Mouse (Mus musculus): ENCODE data around the gene Fkbp8. TPM values are rescaled to one million over a fixed set of nuclear protein-coding genes. Genes with fewer than 3 reads are reported as not detected.
A peak's percentile ranks its signal among the peaks of the same experiment; 100 is the strongest.

Gene Fkbp8
- polyA plus RNA-seq, 1 experiment from 2014 or later, result 103 TPM

DNA sequence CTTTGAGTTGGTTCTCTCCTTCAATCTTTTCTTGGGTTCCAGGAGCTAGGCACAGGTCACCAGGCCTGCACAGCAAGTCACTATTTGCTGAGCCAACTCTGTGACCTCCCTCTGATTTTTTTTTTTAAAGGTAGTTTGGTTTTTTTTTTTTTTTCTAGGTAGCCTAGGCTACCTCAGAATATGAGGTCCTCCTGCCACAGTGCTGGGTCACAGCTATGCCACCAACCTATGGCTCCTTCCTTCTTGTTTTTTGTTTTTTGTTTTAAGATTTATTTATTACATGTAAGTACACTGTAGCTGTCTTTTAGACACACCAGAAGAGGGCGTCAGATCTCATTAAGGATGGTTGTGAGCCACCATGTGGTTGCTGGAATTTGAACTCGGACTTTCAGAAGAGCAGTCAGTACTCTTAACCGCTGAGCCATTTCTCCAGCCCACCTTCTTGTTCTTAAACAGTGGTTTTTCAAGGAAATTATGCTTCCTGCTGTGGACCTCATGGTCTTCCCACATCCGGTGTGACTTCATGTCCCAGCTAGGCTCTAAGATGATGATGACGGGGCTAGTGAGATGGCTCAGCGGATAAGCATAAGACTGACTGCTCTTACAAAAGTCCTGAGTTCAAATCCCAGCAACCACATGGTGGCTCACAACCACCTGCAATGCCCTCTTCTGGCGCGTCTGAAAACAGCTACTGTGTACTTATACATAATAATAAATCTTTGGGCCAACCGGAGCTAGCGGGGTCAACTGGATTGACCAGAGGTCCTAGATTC, 22.1 kb downstream of the Fkbp8 start:
- 35% methylated on average over 10 of the region's 10 CpGs for WGBS (ENCODE audit: missing documents)
- Histone ChIP-seq H3K36me3 (ENCODE audit: inconsistent target) (no peaks in the 10 kb centered on the region), H3K4me3 (ENCODE audit: inconsistent target) (no peak overlapping the region), H3K79me2 (ENCODE audit: inconsistent target) (peaks cover 100% of the 10 kb centered on the region), H3K27ac (peak overlapping the region; percentile 92)

- peak overlapping the region; percentile 92 for H3K27ac ChIP-seq
- H3K4me3 ChIP-seq (ENCODE audit: inconsistent target), result no peak overlapping the region
- peaks cover 100% of the 10 kb centered on the region for H3K79me2 ChIP-seq (ENCODE audit: inconsistent target)
- H3K36me3 ChIP-seq (ENCODE audit: inconsistent target), result no peaks in the 10 kb centered on the region
- WGBS (ENCODE audit: missing documents), result 19% methylated on average over 3 of the region's 3 CpGs
Measured at GRCm38 (mm10) chr8:70551558-70552161, 24.1 kb downstream of the Fkbp8 start.

DNA sequence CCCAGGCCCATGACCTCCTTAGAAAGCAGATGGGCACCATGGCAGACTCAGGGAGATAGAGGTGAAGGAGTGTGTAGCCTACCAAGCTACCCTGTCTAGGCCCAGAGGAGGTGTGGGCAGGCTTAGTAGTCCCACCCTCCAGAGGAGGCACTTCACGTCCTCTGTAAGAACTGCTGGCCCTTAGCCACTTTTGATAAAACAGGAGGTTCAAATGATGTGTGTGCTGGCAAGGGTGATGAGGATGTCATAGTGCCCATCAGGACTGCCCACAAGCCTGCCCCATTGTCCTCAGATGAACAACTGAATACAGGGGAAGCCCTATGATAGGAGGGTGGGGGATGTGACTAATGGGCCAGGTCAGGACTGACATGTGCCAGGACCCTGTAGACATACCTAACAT, 25.3 kb downstream of the Fkbp8 start:
- Histone ChIP-seq H3K36me3 (ENCODE audit: inconsistent target) (no peaks in the 10 kb centered on the region), H3K4me3 (ENCODE audit: inconsistent target) (no peak overlapping the region), H3K79me2 (ENCODE audit: inconsistent target) (peaks cover 100% of the 10 kb centered on the region), H3K27ac (peak overlapping the region; percentile 92; the same call in 1 of the 2 replicates)
- WGBS (ENCODE audit: missing documents), result 90% methylated on average over 1 of the region's 1 CpGs

DNA sequence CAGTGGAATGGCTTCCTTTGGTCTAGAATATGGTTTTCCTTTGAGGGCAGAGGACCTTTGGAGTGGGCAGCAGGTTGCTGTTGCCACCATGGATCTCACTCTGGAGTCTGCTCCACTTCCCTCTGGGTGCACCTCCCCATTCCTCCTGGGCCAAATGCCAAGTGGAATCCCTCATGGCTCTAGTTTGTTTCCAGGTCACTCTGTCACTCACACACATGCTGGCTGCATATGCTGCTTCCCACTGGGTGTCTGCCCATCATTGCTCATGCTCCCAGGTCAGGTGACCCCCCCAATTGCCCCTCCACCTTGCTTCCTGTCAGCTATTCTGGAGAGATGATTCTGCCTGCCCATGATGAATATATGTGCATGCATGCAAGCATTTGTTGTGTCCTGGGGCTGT, 26.2 kb downstream of the Fkbp8 start:
- H3K79me2 ChIP-seq (ENCODE audit: inconsistent target), result peaks cover 100% of the 10 kb centered on the region
- H3K36me3 ChIP-seq (ENCODE audit: inconsistent target), result no peaks in the 10 kb centered on the region
- H3K27ac ChIP-seq, result peak overlapping the region; percentile 17; the same call in 1 of the 2 replicates
- no peak overlapping the region for H3K4me3 ChIP-seq (ENCODE audit: inconsistent target)

- no peak overlapping the region for H3K27ac ChIP-seq
- no peaks in the 10 kb centered on the region for H3K36me3 ChIP-seq (ENCODE audit: inconsistent target)
- H3K4me3 ChIP-seq (ENCODE audit: inconsistent target), result no peak overlapping the region
- peaks cover 99% of the 10 kb centered on the region for H3K79me2 ChIP-seq (ENCODE audit: inconsistent target)
- 71% methylated on average over 4 of the region's 4 CpGs for WGBS (ENCODE audit: missing documents)
Measured at GRCm38 (mm10) chr8:70555079-70555747, 27.7 kb downstream of the Fkbp8 start.

DNA sequence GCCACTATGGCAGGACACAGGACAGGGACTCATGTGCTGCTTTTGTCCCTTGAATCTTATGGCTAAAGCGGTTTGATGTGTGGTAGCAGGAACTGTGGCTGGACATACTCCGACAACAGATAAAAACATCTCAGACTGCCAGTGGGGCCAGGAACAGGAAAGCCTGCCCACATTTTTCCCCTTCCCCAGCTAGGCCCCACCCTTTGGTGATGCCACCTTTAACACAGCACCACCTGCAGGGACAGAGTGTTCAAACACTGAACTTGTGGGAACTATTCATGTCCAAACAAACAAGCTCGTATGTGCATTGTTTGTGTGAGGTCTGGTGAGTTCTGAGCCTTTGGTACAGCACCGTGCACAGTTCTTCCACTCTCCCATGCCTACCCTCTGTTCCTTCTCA, 30.8 kb downstream of the Fkbp8 start:
- Histone ChIP-seq H3K27ac (no peak overlapping the region), H3K36me3 (ENCODE audit: inconsistent target) (no peaks in the 10 kb centered on the region), H3K79me2 (ENCODE audit: inconsistent target) (peaks cover 99% of the 10 kb centered on the region), H3K4me3 (ENCODE audit: inconsistent target) (no peak overlapping the region)
- WGBS (ENCODE audit: missing documents), result 44% methylated on average over 4 of the region's 4 CpGs

- no peak overlapping the region for H3K27ac ChIP-seq
- H3K36me3 ChIP-seq (ENCODE audit: inconsistent target), result no peaks in the 10 kb centered on the region
- H3K4me3 ChIP-seq (ENCODE audit: inconsistent target), result no peak overlapping the region
- WGBS (ENCODE audit: missing documents), result 70% methylated on average over 3 of the region's 3 CpGs
- H3K79me2 ChIP-seq (ENCODE audit: inconsistent target), result peaks cover 99% of the 10 kb centered on the region
Measured at GRCm38 (mm10) chr8:70558983-70559382, 31.5 kb downstream of the Fkbp8 start.

DNA sequence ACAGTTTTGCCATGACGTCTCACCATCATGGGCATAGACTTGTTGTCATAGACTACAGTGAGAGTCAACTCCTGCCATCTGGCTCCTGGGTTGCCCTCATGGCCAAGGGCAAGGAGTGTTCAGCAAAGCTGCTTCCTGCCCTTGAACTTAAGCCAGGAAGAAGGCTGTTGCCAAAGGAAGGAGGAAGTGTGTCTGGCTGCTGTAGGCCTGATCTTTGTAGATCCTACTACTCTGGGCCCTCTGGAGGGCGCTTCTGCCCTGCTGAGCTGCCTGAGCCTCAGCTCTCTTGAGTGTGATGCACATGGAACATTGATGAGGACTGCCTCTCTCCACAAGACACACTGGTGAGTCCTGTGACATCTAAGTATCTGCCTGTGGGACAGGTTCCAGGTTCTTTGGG, 32.6 kb downstream of the Fkbp8 start:
- Histone ChIP-seq H3K79me2 (ENCODE audit: inconsistent target) (peaks cover 99% of the 10 kb centered on the region), H3K27ac (peak overlapping the region; percentile 89), H3K36me3 (ENCODE audit: inconsistent target) (no peaks in the 10 kb centered on the region), H3K4me3 (ENCODE audit: inconsistent target) (no peak overlapping the region)
- 0% methylated on average over 2 of the region's 2 CpGs for WGBS (ENCODE audit: missing documents)

DNA sequence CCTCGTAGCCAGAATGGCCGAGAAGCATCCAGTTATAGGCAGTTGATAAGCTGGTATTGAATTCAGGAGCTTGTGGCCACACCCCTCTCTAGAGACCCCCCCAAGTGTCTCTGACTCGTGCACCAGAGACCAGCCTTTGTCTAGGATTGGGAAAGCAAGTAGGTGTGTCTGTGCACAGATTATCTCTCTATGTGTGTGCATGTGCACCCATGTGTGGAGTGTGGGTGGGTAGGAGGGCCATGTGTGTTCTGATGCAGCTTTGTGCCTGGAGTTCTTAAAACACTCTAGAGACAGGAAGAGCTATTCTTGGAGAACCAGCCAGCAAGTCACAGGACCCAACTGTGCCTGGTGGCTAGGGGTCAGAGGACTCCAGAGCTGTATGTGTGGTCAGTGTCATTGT, 33.0 kb downstream of the Fkbp8 start:
- WGBS (ENCODE audit: missing documents), result 89% methylated on average over 2 of the region's 3 CpGs
- Histone ChIP-seq H3K27ac (peak overlapping the region; percentile 89), H3K4me3 (ENCODE audit: inconsistent target) (no peak overlapping the region), H3K36me3 (ENCODE audit: inconsistent target) (no peaks in the 10 kb centered on the region), H3K79me2 (ENCODE audit: inconsistent target) (peaks cover 99% of the 10 kb centered on the region)

DNA sequence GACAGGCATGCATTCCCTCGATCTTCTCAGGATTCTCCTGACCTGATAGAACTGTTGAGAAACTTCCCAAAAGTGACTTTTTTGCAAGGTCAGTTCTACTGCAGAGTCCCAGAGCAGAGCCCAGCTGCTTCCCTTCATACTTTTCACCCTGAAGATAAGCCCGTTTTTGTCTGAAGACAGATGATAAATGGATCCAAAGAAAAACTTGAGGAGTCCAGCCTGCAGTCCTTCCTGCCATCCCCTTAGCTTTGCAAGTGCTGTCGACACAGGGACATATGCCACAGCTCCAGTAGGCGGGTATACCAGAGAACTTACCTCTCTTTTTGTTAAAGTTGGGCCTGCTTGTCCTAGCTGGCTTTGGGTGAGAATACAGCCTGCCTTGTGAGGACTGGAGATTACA, 33.8 kb downstream of the Fkbp8 start:
- WGBS (ENCODE audit: missing documents), result 51% methylated on average over 4 of the region's 4 CpGs
- H3K27ac ChIP-seq, result peak overlapping the region; percentile 89
- no peaks in the 10 kb centered on the region for H3K36me3 ChIP-seq (ENCODE audit: inconsistent target)
- H3K4me3 ChIP-seq (ENCODE audit: inconsistent target), result no peak overlapping the region
- peaks cover 99% of the 10 kb centered on the region for H3K79me2 ChIP-seq (ENCODE audit: inconsistent target)

DNA sequence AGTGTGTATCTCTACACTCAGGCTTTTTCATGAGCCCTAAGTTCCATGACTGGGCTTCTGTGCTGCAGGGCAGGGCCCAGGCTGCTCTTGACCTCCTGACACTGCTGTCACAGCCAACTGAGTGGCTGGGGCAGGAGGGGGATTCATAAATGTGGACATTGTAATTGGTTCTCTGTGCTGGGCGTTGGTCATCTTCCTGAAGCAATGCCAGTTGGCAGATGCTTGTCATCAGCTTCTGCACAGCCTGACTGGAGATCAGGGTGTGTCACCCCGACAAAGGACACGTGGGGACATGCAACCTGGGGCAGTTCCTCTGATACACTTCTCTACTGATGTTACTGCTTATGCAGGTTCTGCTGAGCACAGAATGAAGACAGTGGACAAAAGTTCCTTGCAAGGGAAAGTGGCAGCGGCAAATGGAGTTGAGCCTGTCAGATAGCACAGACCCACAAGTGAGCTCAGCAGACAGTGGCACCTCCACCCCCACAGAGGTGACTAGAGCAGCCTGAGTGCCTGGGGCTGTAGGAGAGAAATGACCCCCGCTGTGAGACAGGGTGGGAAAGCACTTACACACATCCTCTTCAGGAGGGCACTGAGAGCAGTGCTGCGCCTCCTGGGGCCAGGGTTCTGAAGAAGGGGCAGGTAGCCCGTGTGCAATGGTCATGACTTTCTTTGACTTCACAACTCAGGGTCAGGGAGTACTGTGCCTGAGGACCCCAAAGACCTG, 34.4 kb downstream of the Fkbp8 start:
- Histone ChIP-seq H3K4me3 (ENCODE audit: inconsistent target) (no peak overlapping the region), H3K27ac (peak overlapping the region; percentile 89), H3K36me3 (ENCODE audit: inconsistent target) (no peaks in the 10 kb centered on the region), H3K79me2 (ENCODE audit: inconsistent target) (peaks cover 99% of the 10 kb centered on the region)
- 86% methylated on average over 7 of the region's 7 CpGs for WGBS (ENCODE audit: missing documents)

DNA sequence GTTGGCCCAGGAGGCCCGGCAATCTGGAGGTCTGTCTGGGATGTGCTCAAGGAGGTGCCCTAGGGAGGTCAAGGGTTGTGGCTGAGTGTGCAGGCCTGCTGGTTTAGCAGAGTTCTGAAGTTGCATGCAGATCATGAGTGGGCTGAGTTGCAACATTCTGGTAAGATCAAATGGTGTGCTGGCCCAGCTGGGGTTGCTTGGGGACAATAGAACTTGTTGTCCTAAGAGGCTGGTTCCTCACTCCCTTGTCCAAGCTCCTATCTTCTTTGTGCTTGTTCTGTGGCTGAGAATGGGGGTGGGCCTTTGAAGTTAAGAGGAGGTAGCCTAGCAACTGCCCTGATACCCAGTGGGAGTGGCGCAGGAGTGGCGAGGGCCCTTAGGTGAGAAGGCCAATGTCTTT, 35.3 kb downstream of the Fkbp8 start:
- H3K27ac ChIP-seq, result peak overlapping the region; percentile 89
- 100% methylated on average over 3 of the region's 3 CpGs for WGBS (ENCODE audit: missing documents)

DNA sequence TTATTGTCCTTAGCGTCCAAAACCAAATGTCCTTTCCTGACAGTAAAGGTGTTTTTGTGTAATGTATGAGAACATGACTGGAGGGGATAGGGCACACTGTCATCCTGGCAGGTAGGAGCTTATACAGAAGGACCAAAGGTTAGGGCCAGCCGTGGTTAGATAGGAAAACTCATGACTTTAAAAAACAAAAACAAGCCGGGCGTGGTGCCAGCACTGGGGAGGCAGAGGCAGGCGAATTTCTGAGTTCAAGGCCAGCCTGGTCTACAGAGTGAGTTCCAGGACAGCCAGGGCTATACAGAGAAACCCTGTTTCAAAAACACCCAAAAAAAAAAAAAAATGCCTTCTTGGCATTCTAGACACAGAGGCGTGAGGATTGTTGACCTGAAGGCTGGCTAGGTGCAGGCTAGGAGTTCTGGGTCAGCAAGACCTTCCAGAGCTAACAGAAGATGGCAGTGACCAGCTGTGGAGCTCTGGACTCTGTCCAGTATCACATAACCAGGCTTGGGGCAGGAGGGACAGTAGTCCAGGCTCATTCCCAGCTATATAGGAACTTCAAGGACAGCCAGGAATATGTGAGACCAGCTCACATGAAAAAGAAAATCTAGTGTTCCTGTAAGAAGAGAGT, 36.4 kb downstream of the Fkbp8 start:
- Histone ChIP-seq H3K4me3 (ENCODE audit: inconsistent target) (no peak overlapping the region), H3K36me3 (ENCODE audit: inconsistent target) (no peaks in the 10 kb centered on the region), H3K79me2 (ENCODE audit: inconsistent target) (peaks cover 99% of the 10 kb centered on the region), H3K27ac (no peak overlapping the region)
- 90% methylated on average over 6 of the region's 6 CpGs for WGBS (ENCODE audit: missing documents)

More for the DNA sequence above, 35.3 kb downstream of the Fkbp8 start:
- Histone ChIP-seq H3K79me2 (ENCODE audit: inconsistent target) (peaks cover 99% of the 10 kb centered on the region), H3K36me3 (ENCODE audit: inconsistent target) (no peaks in the 10 kb centered on the region), H3K4me3 (ENCODE audit: inconsistent target) (no peak overlapping the region)

GRCm38 (mm10) chr8:70564696-70565235, 37.2 kb downstream of the Fkbp8 start:
- 94% methylated on average over 3 of the region's 3 CpGs for WGBS (ENCODE audit: missing documents)
- Histone ChIP-seq H3K79me2 (ENCODE audit: inconsistent target) (peaks cover 99% of the 10 kb centered on the region), H3K4me3 (ENCODE audit: inconsistent target) (no peak overlapping the region), H3K27ac (no peak overlapping the region), H3K36me3 (ENCODE audit: inconsistent target) (no peaks in the 10 kb centered on the region)
